Mouse (Mus musculus) intestine, embryonic 15.5 days (tissue): ENCODE data around the gene Hrh3. TPM values are rescaled to one million over a fixed set of nuclear protein-coding genes. Genes with fewer than 3 reads are reported as not detected.

Source experiments
- ATAC-seq: fragments of 200-750 bp; cut with Nextera tagmentation; 2 replicates; pipeline ENCODE4 v1.8.0; 2017; ENCODE audit warnings: moderate TSS enrichment, moderate library complexity
- H3K27ac ChIP-seq: fragments of 300-500 bp; sonication (generic); 2 replicates; pipeline ENCODE4 v1.5.1; 2015; ENCODE audit warnings: mild to moderate bottlenecking, inconsistent platforms
- H3K27me3 ChIP-seq: fragments of 300-500 bp; sonication (generic); replicated peaks from 2 replicates; pipeline ENCODE4 v1.6.1; 2015; ENCODE audit warnings: inconsistent platforms
- H3K36me3 ChIP-seq: fragments of 300-500 bp; sonication (generic); 2 replicates; pipeline ENCODE4 v1.6.1; 2015; ENCODE audit warnings: inconsistent platforms
- H3K4me1 ChIP-seq: fragments of 300-500 bp; sonication (generic); replicated peaks from 2 replicates; pipeline ENCODE4 v1.6.1; 2015; ENCODE audit warnings: inconsistent platforms
- H3K4me2 ChIP-seq: fragments of 300-500 bp; sonication (generic); replicated peaks from 2 replicates; pipeline ENCODE4 v1.6.1; 2015; ENCODE audit warnings: mild to moderate bottlenecking, inconsistent platforms
- H3K4me3 ChIP-seq: fragments of 300-500 bp; sonication (generic); replicated peaks from 2 replicates; pipeline ENCODE4 v1.5.1; 2015; ENCODE audit warnings: inconsistent platforms
- H3K9ac ChIP-seq: fragments of 300-500 bp; sonication (generic); 2 replicates; pipeline ENCODE4 v1.6.1; 2015; ENCODE audit warnings: inconsistent platforms
- H3K9me3 ChIP-seq: fragments of 300-500 bp; sonication (generic); 2 replicates; pipeline ENCODE4 v1.6.1; 2016; ENCODE audit warnings: inconsistent platforms
- WGBS: fragments of 180-500 bp; shearing (Covaris S2); methylation state at CpG from one replicate; pipeline ENCODE4 v1.1.7; 2015; 5-methylcytosine and 5-hydroxymethylcytosine counted together
- polyA plus RNA-seq: library from polyadenylated mRNA; unstranded; fragments of >200 nt; fragmentation: Nextera tagmentation; extraction: Ambion mirVana; gene quantifications from 2 replicates; pipeline ENCODE4 v1.2.1, GENCODE M21; 2015

Hrh3 gene
- polyA plus RNA-seq, 1 experiment from 2014 or later, result 0.08 TPM

DNA sequence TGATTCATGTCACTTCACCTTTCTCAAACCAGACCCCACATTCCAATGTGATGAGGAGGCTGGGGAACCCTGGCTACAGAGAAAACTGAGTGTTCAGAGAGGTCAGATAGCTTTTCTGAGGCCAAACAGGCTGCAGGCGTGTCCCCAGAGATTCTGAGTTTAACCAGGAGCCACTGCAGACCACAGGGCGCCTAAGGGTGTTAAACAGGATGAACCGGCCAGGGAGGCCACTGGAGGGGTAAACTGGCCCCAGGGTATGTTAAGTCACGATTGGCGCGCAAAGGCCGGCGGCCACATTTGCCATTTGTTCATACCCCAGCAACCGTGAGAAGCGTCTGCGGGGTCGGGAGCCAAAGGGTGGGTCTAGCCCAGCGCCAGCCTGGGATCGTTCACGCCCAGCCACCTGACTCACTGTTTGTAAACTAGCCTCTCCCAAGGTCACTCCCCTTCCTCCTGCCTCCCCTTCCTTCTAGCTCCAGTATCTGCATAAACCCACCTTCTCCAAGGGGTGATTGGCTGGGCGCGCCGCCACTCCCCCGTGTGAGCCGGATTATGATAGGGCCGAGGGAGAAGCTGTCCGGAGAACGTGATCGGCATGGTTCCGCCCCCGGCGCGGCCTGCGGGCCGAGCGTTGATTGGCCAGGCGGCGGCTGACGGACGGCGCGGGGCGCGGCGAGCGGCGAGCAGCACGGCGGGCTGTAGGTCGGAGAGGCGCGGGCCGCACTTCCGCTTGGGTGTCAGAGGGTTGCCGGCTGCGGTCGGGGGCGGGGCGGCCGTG, 14.6 kb upstream of the Hrh3 start, which contains the start of gene Osbpl2:
Osbpl2 (plus strand) TSS at position 646 of the 778 bp plus-strand sequence.
- Histone ChIP-seq H3K4me3 (peak within 1 kb of the TSS; percentile 94), H3K36me3 (no peaks in the 10 kb centered on the region), H3K4me1 (peaks cover 21% of the 10 kb centered on the region), H3K27me3 (no peaks in the 10 kb centered on the region), H3K9me3 (no peaks in the 10 kb centered on the region), H3K27ac (peak within 1 kb of the TSS; percentile 73), H3K9ac (peak within 1 kb of the TSS; percentile 88), H3K4me2 (peak within 1 kb of the TSS; percentile 89)
- WGBS, result under 1% methylated on average over 49 of the region's 55 CpGs
- peak; percentile 98 for ATAC-seq

DNA sequence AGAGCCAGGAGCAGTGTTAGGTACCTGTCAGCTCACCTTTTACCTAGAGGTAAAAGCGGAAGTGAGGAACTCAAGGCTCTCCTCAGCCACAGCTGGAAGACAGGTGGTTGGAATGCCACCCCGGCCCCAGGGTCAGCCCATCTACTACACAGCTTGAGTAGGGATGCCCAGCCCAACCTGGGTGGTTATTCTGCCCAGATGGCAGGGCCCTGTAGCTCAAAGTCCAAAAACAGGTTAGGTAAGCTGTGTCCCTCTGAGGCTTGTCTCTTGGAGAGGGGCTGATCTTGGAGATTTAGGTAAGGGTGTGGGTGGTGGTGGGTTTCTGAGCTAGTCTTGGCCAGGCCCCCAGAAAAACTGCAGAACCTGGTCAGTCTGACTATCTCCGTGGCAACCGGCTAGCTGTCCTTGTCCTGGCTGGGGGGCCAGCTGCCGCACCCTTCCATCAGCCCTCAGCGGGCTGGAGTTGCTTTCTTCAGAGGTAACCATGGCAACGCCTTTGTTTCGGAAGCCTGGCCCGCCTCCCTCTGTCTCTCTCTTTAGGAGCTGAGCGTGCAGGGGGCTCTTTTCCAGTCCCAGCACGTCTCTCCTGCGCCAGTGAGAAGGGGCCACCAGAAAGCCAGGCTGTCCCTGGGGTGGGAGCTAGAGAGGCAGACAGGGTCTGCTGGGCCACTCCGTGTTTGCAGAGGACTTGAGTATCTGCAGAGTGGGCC, 13.4 kb upstream of the Hrh3 start:
- 0 out of 2 replicates have a peak overlapping the region, but pooled peaks have one; percentile 71 for H3K27ac ChIP-seq
- H3K36me3 ChIP-seq, result no peaks in the 10 kb centered on the region
- H3K4me3 ChIP-seq, result no peak overlapping the region
- peak overlapping the region; percentile 88 for H3K4me2 ChIP-seq
- H3K9ac ChIP-seq, result no peak overlapping the region
- no peaks in the 10 kb centered on the region for H3K9me3 ChIP-seq
- no peaks in the 10 kb centered on the region for H3K27me3 ChIP-seq
- no peak for ATAC-seq
- WGBS, result 9% methylated on average over 13 of the region's 13 CpGs
- H3K4me1 ChIP-seq, result peaks cover 21% of the 10 kb centered on the region

DNA sequence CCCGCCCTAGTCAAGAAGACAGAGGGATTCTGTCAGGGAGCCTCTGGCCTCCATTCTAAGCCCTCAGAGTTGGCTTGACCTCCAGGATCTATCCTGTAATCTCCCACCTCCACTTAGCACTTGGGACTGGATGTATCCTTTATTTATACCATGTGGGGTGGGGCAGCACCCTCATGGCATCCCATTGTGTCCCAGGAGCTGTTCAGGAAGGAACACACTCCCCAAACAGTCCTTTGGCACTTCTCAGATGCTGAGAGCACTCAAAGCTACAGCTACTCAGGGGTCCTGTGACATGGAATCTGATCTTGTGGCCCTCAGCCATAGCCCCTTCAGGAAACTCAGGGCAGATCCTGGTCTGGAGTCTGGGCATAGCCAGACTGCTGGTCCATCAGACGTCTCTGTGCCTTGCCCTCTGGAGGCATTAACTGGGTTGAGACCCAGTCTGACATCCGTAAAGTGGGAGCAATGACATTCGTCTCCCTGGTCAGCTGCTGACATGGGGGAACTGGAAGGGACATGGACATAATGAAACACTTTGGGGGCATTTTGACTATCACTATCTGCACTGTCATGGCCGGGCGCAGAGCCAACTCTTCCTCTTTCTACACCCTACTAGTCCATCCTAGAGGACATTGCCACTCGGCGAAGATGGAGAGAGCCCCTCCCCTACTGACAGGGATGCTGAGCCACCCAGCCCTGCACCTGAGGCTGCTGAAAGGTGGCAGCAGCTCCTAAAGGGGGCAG, 12.6 kb upstream of the Hrh3 start:
- Histone ChIP-seq H3K4me2 (no peak overlapping the region), H3K4me3 (no peak overlapping the region), H3K9ac (no peak overlapping the region), H3K4me1 (peaks cover 21% of the 10 kb centered on the region), H3K9me3 (no peaks in the 10 kb centered on the region), H3K27ac (no peak overlapping the region), H3K27me3 (no peaks in the 10 kb centered on the region), H3K36me3 (no peaks in the 10 kb centered on the region)
- WGBS, result 76% methylated on average over 8 of the region's 8 CpGs
- no peak for ATAC-seq

DNA sequence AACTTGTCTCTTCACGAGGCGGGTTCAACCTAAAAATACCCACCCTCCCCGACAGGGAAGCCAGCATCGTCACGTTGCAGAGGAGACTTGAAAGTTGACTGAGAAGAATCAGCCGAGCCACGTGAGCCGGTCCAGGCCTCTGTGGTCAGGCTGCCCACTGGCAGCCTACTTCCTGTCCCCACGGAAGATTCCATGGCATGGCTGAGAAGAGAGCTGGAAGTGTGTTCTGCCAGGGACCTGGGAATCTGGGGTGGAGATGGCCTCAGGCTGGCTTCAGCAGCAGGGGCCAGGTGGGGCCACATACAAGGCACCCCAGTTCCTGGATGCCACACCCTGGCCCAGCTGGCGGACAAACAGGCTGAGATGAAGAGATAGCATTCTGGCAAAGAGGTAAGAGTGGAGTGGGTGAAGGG, 11.8 kb upstream of the Hrh3 start:
- no peaks in the 10 kb centered on the region for H3K27me3 ChIP-seq
- no peak overlapping the region for H3K9ac ChIP-seq
- no peak for ATAC-seq
- no peak overlapping the region for H3K4me3 ChIP-seq
- peaks cover 21% of the 10 kb centered on the region for H3K4me1 ChIP-seq
- H3K36me3 ChIP-seq, result no peaks in the 10 kb centered on the region
- 70% methylated on average over 10 of the region's 10 CpGs for WGBS
- H3K27ac ChIP-seq, result no peak overlapping the region
- no peaks in the 10 kb centered on the region for H3K9me3 ChIP-seq
- H3K4me2 ChIP-seq, result no peak overlapping the region

DNA sequence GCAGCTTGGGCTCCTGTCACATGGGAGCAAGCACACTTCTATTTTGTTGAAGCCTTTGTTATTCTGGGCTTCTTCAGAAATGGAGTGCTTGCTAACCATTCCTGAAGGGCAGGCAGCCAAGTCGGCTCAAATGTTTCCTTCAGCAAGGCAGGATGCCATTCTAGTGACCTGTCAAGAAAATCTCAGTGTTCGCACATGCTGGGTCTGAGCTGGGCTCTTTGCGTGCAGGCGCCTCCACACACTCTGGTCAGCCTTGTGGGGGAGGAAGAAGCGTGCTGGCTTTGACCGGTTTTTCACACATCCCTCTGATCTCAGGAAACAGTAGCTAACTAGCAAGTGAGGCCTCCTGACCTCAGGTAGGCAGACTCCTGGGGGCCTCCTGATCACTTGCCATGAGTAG, 11.0 kb upstream of the Hrh3 start:
- Histone ChIP-seq H3K27ac (no peak overlapping the region), H3K4me3 (no peak overlapping the region), H3K9me3 (no peaks in the 10 kb centered on the region), H3K9ac (no peak overlapping the region), H3K27me3 (no peaks in the 10 kb centered on the region), H3K36me3 (no peaks in the 10 kb centered on the region), H3K4me1 (peaks cover 21% of the 10 kb centered on the region), H3K4me2 (no peak overlapping the region)
- ATAC-seq, result no peak
- WGBS, result 42% methylated on average over 6 of the region's 6 CpGs

DNA sequence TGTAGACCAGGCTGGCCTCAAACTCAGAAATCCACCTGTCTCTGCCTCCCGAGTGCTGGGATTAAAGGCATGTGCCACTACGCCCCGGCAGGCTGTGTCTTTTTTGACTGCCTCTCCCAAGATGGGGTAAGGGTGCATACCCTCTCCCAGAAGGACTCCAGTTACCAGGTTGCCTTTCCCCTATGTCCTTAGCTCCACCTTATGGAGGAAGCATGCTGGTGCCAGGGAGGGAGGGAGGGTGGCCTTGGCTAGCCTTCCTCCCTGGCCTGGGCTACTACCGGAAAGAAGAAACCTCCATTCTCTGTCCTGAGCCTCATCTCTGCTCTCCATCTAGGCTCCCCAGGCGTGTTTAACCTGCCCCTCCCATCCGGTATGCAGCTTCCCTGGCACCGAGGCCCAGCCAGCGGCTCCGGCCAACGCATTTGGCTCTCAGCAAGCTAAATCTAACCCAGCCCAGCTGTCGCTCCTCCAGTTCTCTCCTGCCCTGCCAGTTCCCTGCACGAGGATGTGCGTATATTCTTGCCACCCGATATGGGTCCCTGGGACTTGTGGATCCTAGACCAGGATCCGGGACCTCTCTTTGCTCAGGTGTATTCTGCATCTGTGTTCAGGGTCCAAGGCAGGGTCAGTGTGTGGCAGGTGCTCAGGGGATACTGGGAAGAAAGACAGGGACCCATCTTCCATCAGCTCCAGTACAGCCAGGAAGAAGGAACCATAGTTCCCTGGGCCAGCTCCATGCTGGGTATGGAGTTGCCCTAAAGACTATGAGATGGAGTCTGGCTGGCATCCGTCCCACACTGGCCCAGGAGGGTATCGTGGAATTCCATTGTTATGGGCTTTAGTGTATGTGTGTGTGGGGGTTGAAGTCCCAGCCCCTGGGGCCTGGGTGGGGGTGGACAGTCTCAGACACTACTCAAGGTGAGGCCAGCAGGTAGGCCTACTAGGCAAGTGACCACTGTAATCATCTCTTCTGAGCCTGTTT, 9.9 kb upstream of the Hrh3 start:
- Histone ChIP-seq H3K4me2 (no peak overlapping the region), H3K4me1 (peaks cover 16% of the 10 kb centered on the region), H3K9me3 (no peaks in the 10 kb centered on the region), H3K4me3 (no peak overlapping the region), H3K36me3 (no peaks in the 10 kb centered on the region), H3K27me3 (no peaks in the 10 kb centered on the region), H3K27ac (no peak overlapping the region), H3K9ac (no peak overlapping the region)
- ATAC-seq, result no peak
- WGBS, result 59% methylated on average over 17 of the region's 17 CpGs

DNA sequence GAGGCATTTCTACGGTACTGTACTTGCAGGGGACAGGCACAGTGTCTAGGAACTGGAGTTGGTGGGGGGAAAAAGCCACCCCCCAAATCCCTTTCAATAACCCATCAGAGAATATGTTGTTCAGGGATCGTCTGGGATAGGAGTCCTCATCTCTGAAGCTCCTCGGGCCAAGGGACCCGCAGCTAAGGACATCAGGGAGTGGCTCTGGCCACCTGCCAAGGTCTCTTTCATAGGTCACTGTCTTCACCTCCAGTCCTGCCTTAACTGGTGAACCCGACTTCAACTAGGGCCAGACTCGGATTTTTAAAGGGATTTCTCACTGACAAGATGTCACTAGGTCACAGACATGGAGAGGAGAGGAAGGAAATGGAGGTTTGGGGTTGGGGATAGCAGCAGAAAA, 4.0 kb upstream of the Hrh3 start:
- Histone ChIP-seq H3K9ac (no peak overlapping the region), H3K27ac (no peak overlapping the region), H3K4me1 (peaks cover 16% of the 10 kb centered on the region), H3K27me3 (peaks cover 27% of the 10 kb centered on the region), H3K4me3 (no peak overlapping the region), H3K36me3 (no peaks in the 10 kb centered on the region), H3K9me3 (no peaks in the 10 kb centered on the region), H3K4me2 (no peak overlapping the region)
- no peak for ATAC-seq
- WGBS, result 61% methylated on average over 6 of the region's 6 CpGs

DNA sequence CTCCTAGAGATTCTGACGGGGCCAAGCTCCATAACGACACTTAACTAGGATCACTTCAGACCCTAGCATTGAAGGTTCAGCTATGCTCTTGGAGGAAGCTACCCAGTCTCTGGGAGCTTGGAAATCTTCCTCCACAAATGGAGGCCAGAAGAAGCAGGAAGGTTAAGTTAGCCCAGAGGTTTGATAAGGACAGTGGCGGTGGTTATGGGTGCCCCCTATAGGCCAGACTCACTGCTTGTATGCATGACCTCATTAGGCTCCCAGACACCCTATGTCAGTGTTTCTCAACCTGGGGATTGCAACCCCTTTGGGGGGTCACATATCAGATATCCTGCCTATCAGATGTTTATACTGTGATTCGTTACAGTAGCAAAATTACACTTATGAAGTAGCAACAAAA, 2.8 kb upstream of the Hrh3 start:
- no peak overlapping the region for H3K4me2 ChIP-seq
- no peak overlapping the region for H3K27ac ChIP-seq
- H3K9me3 ChIP-seq, result no peaks in the 10 kb centered on the region
- 63% methylated on average over 4 of the region's 4 CpGs for WGBS
- no peak overlapping the region for H3K9ac ChIP-seq
- ATAC-seq, result no peak
- H3K36me3 ChIP-seq, result no peaks in the 10 kb centered on the region
- no peak overlapping the region for H3K4me3 ChIP-seq
- peaks cover 21% of the 10 kb centered on the region for H3K4me1 ChIP-seq
- peaks cover 39% of the 10 kb centered on the region for H3K27me3 ChIP-seq

DNA sequence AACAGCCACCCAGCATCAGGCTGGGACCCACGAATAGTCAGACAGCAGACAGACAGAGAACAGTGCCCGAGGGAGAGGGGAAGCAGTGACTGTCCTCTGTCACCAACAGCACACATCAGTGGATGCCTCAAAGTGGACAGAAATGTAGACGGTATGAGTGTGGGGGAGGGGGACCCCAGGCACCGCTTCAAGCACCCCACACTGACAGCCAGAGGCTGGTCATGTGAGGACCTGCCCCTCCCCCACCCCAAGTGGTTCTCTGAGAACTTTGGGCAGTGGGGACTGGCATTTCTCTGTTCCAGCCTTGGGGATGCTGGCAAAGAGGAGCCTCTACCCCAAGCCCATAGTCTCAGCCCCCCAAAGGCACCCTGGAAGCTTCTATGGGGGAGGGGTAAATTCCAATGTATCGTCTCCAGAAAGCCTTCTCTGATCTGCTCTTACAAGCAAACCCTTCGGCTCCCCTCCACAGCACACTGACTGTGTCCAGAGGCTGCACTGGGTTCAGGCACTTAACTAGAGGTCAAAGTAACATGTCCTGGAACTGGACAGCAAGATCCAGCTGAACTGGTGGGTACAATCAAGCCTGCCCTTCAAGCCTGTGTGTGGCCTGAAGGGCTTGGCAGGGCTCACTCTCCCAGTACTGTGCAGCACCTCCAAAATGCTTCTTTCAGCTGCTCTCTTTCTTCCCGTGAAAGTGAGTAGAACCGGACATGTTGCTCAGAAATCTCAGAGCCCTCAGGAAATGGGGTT, 1.3 kb upstream of the Hrh3 start:
- H3K27me3 ChIP-seq, result peaks cover 53% of the 10 kb centered on the region
- H3K36me3 ChIP-seq, result no peaks in the 10 kb centered on the region
- H3K4me2 ChIP-seq, result no peak overlapping the region
- H3K9me3 ChIP-seq, result no peaks in the 10 kb centered on the region
- H3K27ac ChIP-seq, result no peak overlapping the region
- 34% methylated on average over 8 of the region's 8 CpGs for WGBS
- peaks cover 21% of the 10 kb centered on the region for H3K4me1 ChIP-seq
- H3K9ac ChIP-seq, result no peak overlapping the region
- ATAC-seq, result no peak
- no peak overlapping the region for H3K4me3 ChIP-seq

DNA sequence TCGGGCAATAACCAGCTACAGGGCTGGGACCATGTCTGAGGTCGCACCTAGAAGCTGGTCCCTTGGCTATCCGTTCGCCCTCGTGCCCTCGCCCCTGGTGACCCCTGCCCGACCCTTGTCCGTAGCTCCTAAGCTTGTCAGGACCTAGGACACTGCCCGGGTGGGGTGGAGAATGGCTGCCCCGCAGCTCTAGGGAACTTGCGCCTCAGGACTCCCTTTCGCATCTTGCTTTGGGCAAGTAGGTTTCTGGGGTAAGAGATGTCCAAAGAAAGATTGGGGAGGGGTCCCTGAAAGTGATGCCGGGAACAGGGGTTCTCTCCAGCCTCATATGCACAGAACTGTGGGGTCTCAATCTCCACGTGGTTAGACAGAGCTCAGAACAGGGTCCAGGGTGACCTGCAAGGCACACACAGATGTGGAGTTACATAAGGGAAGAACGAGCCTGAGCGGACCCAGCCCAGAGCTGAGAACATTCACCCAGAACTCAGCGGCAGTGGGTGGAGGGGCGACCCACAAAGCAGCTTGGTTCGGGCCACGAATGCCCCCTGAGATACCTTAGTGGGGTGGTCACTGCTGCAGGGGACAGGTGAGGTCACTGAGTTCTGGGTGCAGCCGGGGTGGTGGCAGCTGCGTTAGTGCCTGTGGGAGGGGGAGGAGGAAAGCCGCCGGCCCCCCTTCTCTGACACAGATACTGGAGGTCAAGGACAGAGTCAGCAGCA, 530 bp upstream of the Hrh3 start:
- no peak overlapping the region for H3K27ac ChIP-seq
- no peak; the same call in 1 of the 2 replicates for ATAC-seq
- no peaks in the 10 kb centered on the region for H3K36me3 ChIP-seq
- H3K4me3 ChIP-seq, result peak overlapping the region; percentile 52
- peak overlapping the region; percentile 94 for H3K4me2 ChIP-seq
- WGBS, result 14% methylated on average over 24 of the region's 24 CpGs
- no peaks in the 10 kb centered on the region for H3K9me3 ChIP-seq
- H3K4me1 ChIP-seq, result peaks cover 22% of the 10 kb centered on the region
- H3K27me3 ChIP-seq, result peaks cover 61% of the 10 kb centered on the region
- no peak overlapping the region for H3K9ac ChIP-seq
